Mouse (Mus musculus) bone marrow macrophage, adult 2 months (primary cell): ENCODE measurements around the gene Mpnd. TPM values are rescaled to one million over a fixed set of nuclear protein-coding genes. Genes with fewer than 3 reads are reported as not detected.
A peak's percentile ranks its signal among the peaks of the same experiment; 100 is the strongest.

Experiments used
- H3K27ac ChIP-seq: 2 replicates; pipeline ENCODE4 v1.5.1; 2012; ENCODE audit warnings: low read depth, low read length; ENCODE audit not compliant: insufficient read depth
- H3K4me1 ChIP-seq: 2 replicates; pipeline ENCODE4 v1.6.1; 2012; ENCODE audit warnings: low read length; ENCODE audit not compliant: control insufficient read depth, insufficient read depth
- H3K4me3 ChIP-seq: 2 replicates; pipeline ENCODE4 v1.5.1; 2012; ENCODE audit warnings: mild to moderate bottlenecking, low read length, moderate library complexity; ENCODE audit not compliant: insufficient read depth
- CTCF ChIP-seq: IDR thresholded peaks from 2 replicates; pipeline ENCODE4 v1.5.1; 2012; ENCODE audit warnings: low read depth, mild to moderate bottlenecking, low read length, moderate library complexity
- POLR2A ChIP-seq: IDR thresholded peaks from 2 replicates; pipeline ENCODE4 v1.6.1; 2012; ENCODE audit warnings: mild to moderate bottlenecking, low read depth, low read length, borderline replicate concordance
- polyA plus RNA-seq: library from polyadenylated mRNA; stranded (reverse); fragments of >200 nt; gene quantifications from 2 replicates; pipeline ENCODE4 v1.2.4, GENCODE M21; 2012; ENCODE audit not compliant: missing spikeins, insufficient read depth, insufficient read length

The Mpnd gene
- polyA plus RNA-seq, 1 experiment, result 41.5 TPM

DNA sequence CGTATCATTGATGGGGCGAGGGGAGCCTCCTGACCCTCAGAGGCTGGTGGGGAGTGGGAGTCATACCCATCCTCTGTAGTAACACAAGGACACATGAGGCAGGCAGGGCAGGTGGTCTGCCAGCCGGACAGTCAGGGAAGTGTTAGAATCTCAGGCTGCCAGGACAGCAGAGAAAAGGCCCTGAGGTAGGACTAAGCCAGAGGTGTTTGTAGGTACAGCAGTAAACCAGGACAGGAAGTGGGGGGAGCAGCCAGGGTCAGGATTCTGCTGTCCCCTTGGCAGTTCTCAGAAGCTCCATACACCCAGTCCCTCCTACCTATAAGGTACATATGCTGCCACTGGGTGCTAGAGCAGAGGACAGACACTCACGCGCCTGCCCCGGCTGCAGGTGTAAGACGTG is 43.9 kb upstream of the Mpnd start:
- no peak overlapping the region for H3K27ac ChIP-seq
- H3K4me3 ChIP-seq, result no peak overlapping the region
- peaks cover 29% of the 10 kb centered on the region for H3K4me1 ChIP-seq
- no peak for TF ChIP-seq CTCF
- no peak for TF ChIP-seq POLR2A

- TF ChIP-seq POLR2A (no peak), CTCF (no peak)
- Histone ChIP-seq H3K4me1 (peaks cover 26% of the 10 kb centered on the region), H3K4me3 (peak overlapping the region; percentile 35), H3K27ac (peak overlapping the region; percentile 69)
Observed at GRCm38 (mm10) chr17:55963171-55963570, 42.3 kb upstream of the Mpnd start.

- Histone ChIP-seq H3K4me3 (no peak overlapping the region), H3K27ac (no peak overlapping the region), H3K4me1 (peaks cover 26% of the 10 kb centered on the region)
- TF ChIP-seq POLR2A (no peak), CTCF (no peak)
Observed at GRCm38 (mm10) chr17:55964496-55964895, 41.0 kb upstream of the Mpnd start.

GRCm38 (mm10) chr17:55964996-55965395 is 40.5 kb upstream of the Mpnd start:
- no peak overlapping the region for H3K4me3 ChIP-seq
- H3K4me1 ChIP-seq, result peaks cover 23% of the 10 kb centered on the region
- no peak overlapping the region for H3K27ac ChIP-seq
- TF ChIP-seq CTCF (no peak), POLR2A (no peak)

DNA sequence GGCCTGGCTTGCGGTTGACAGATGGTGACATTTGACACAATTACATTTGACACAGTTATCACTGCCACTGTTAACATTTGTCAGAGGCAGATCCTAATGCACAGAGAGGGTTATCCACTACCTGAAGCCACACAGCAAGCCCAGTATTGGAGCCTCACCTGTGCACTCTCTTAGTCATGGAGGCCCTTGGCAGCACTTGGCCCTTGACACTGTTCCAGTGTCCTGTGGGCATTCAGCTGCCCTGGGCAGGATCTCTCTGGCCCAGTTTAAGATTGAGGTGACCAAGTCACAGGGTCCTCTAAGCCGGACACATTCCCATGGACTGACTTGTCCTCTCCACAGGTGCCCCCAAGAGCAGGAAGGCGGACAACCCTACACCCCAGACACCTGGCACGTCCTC is 38.3 kb upstream of the Mpnd start:
- H3K4me3 ChIP-seq, result no peak overlapping the region
- H3K4me1 ChIP-seq, result peaks cover 6% of the 10 kb centered on the region
- H3K27ac ChIP-seq, result no peak overlapping the region
- TF ChIP-seq POLR2A (no peak), CTCF (no peak)

GRCm38 (mm10) chr17:55968210-55968609 is 37.3 kb upstream of the Mpnd start:
- Histone ChIP-seq H3K4me3 (no peak overlapping the region), H3K27ac (no peak overlapping the region), H3K4me1 (no peaks in the 10 kb centered on the region)
- no peak for TF ChIP-seq CTCF
- TF ChIP-seq POLR2A, result no peak

DNA sequence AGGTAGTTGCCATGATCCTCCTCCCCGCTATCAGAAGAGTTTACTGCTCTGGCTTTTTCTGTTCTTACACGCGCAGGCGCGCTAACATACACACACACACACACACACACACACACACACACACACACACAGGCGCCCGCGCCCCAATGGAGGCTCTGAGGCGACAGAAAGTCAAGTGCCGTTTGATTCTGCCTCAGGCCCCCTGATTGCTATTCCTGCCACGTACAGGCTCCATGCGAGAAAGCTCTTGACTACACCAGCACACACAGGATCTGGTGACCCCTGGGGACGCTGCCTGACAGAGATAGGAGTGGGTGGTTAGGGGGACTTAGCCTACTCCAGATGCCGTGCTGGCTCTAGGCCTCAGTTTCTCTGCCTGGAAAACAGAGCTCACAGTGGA is 36.0 kb upstream of the Mpnd start:
- no peaks in the 10 kb centered on the region for H3K4me1 ChIP-seq
- H3K27ac ChIP-seq, result no peak overlapping the region
- TF ChIP-seq POLR2A (no peak), CTCF (no peak)
- H3K4me3 ChIP-seq, result no peak overlapping the region

DNA sequence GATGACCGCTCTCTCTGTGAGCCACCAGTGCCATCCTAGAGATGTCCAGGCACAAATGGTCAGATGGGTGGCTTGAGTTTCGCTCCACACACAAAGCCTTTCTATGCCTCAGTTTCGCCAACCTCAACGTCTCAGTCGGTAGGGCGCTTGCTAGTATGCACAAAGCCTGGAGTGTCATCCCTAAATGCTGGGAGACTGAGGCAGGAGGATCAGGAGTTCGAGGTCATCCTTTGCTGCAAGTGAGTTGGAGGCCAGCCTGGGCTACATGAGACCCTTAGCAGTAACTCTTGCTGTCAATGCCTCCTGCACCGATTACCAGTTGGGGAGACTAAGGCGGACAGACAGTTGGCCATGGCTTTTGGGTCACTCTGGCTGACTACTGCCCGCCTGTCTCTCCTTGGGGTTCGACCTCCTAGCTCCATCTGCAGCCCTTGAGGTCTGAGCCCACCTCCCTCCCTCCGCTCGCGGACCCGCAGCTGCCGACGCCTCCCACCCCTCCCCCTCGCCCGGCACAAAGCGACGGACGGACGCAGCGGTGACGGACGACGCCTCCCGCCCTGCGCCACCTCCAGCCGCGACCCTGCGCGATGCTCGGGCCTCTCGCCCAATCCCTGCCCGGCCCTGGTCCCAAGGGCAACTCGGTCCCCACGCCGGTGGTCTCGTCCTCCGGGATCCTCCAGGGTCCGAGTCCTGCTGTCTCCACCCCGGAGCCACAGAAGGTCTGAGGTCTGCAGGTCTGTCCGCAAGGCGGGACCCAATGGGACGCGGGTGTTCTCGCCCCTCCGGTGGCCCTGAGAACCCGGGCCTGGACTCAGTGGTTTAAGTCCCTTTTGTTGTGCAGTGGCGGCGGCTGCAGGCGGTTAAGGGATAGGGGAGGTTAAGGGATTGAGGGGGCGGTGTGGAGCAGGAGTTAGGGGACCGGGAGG is 35.3 kb upstream of the Mpnd start, which contains the start of gene Shd:
Gene Shd (plus strand): TSS at position 502 of the 926 bp plus-strand sequence.
- Histone ChIP-seq H3K4me3 (peak within 1 kb of the TSS; percentile 29), H3K27ac (no peak within 1 kb of the TSS), H3K4me1 (no peaks in the 10 kb centered on the region)
- TF ChIP-seq POLR2A (no peak), CTCF (no peak)

GRCm38 (mm10) chr17:55971453-55971852 is 34.1 kb upstream of the Mpnd start:
- TF ChIP-seq CTCF (no peak), POLR2A (no peak)
- H3K4me1 ChIP-seq, result no peaks in the 10 kb centered on the region
- no peak overlapping the region for H3K4me3 ChIP-seq
- no peak overlapping the region for H3K27ac ChIP-seq

DNA sequence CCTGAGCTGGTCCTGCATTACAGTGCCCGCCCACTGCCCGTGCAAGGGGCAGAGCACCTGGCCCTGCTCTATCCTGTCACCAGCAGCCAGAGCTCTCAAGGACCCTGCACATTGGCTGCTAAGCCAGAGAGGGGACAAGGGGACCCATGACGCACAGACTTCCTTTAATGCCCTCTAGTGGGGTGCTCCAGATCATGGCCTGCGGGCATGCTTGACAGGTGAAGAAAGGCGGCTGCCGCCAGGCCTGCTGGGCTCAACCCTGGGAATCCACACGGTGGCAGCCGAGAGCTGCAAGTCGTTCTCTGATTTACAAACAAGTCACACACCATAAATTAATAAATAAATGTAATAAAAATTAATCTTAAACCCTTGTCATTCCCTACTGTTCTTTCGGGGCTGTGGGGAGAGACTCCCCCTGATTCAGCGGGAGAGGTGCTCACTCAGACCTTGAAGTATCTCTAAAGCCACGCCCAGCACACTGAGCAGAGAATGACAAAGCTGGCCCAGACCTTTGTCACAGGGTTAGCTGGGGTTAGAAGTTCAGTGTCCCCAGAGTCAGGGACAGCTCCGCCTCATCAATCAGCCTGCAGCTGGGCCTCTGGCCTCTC is 29.2 kb upstream of the Mpnd start:
- Histone ChIP-seq H3K4me1 (no peaks in the 10 kb centered on the region; the same call in 1 of the 2 replicates), H3K4me3 (no peak overlapping the region), H3K27ac (no peak overlapping the region)
- TF ChIP-seq POLR2A (no peak), CTCF (peak; percentile 82)
